Mouse (Mus musculus): ENCODE data around the gene Satb2. TPM values are rescaled to one million over a fixed set of nuclear protein-coding genes. Genes with fewer than 3 reads are reported as not detected.
A peak's percentile ranks its signal among the peaks of the same experiment; 100 is the strongest.

Gene Satb2
- polyA plus RNA-seq, 1 experiment from 2014 or later: 2.1 TPM

GRCm38 (mm10) chr1:56972251-56972949, 6.0 kb downstream of the Satb2 start:
- no peaks in the 10 kb centered on the region for H3K9me3 ChIP-seq
- H3K27ac ChIP-seq: peak overlapping the region; percentile 82
- peaks cover 64% of the 10 kb centered on the region for H3K27me3 ChIP-seq
- H3K4me2 ChIP-seq (replicated peaks): peak overlapping the region; percentile 92
- peak overlapping the region; percentile 86 for H3K9ac ChIP-seq
- ATAC-seq (ENCODE audit: low FRiP score, low read depth): peak; percentile 38
- H3K4me3 ChIP-seq: peak overlapping the region; percentile 73
- no peaks in the 10 kb centered on the region for H3K36me3 ChIP-seq
- WGBS: under 1% methylated on average over 81 of the region's 83 CpGs
- H3K4me1 ChIP-seq: peaks cover 45% of the 10 kb centered on the region

GRCm38 (mm10) chr1:56971942-56972250, 6.6 kb downstream of the Satb2 start:
- ATAC-seq (ENCODE audit: low FRiP score, low read depth): no peak; the same call in 1 of the 2 replicates

GRCm38 (mm10) chr1:56971441-56971861, 7.0 kb downstream of the Satb2 start:
- WGBS: 0% methylated on average over 27 of the region's 29 CpGs
- Histone ChIP-seq H3K27me3 (peaks cover 60% of the 10 kb centered on the region), H3K4me1 (peaks cover 38% of the 10 kb centered on the region), H3K4me3 (peak overlapping the region; percentile 73), H3K36me3 (no peaks in the 10 kb centered on the region), H3K27ac (no peak overlapping the region), H3K4me2 (replicated peaks) (peak overlapping the region; percentile 92), H3K9me3 (no peaks in the 10 kb centered on the region), H3K9ac (peak overlapping the region; percentile 86)
- ATAC-seq (ENCODE audit: low FRiP score, low read depth): no peak

More at GRCm38 (mm10) chr1:56971942-56972250, 6.6 kb downstream of the Satb2 start:
- WGBS: 1% methylated on average over 22 of the region's 23 CpGs
- Histone ChIP-seq H3K36me3 (no peaks in the 10 kb centered on the region), H3K4me1 (peaks cover 41% of the 10 kb centered on the region), H3K4me3 (peak overlapping the region; percentile 73), H3K4me2 (replicated peaks) (peak overlapping the region; percentile 92), H3K9me3 (no peaks in the 10 kb centered on the region), H3K9ac (peak overlapping the region; percentile 86), H3K27me3 (peaks cover 60% of the 10 kb centered on the region), H3K27ac (peak overlapping the region; percentile 82; the same call in 1 of the 2 replicates)

GRCm38 (mm10) chr1:56970740-56971141, 7.7 kb downstream of the Satb2 start:
- H3K4me2 ChIP-seq (replicated peaks): peak overlapping the region; percentile 92
- H3K9me3 ChIP-seq: no peaks in the 10 kb centered on the region
- WGBS: under 1% methylated on average over 27 of the region's 27 CpGs
- H3K27me3 ChIP-seq: peaks cover 58% of the 10 kb centered on the region
- ATAC-seq (ENCODE audit: low FRiP score, low read depth): no peak
- H3K4me1 ChIP-seq: peaks cover 34% of the 10 kb centered on the region
- no peak overlapping the region; the same call in 1 of the 2 replicates for H3K27ac ChIP-seq
- peak overlapping the region; percentile 86 for H3K9ac ChIP-seq
- H3K36me3 ChIP-seq: no peaks in the 10 kb centered on the region
- peak overlapping the region; percentile 73 for H3K4me3 ChIP-seq

- H3K27me3 ChIP-seq: peaks cover 59% of the 10 kb centered on the region
- peaks cover 34% of the 10 kb centered on the region for H3K4me1 ChIP-seq
- H3K4me3 ChIP-seq: peak overlapping the region; percentile 73
- H3K27ac ChIP-seq: no peak overlapping the region
- H3K9me3 ChIP-seq: no peaks in the 10 kb centered on the region
- no peaks in the 10 kb centered on the region for H3K36me3 ChIP-seq
- ATAC-seq (ENCODE audit: low FRiP score, low read depth): no peak
- H3K4me2 ChIP-seq (replicated peaks): peak overlapping the region; percentile 92
- 1% methylated on average over 47 of the region's 47 CpGs for WGBS
- peak overlapping the region; percentile 53 for H3K9ac ChIP-seq
These were observed 8.8 kb downstream of the Satb2 start for GRCm38 (mm10) chr1:56969364-56970360.

GRCm38 (mm10) chr1:56965879-56966579, 12.4 kb downstream of the Satb2 start:
- Histone ChIP-seq H3K36me3 (no peaks in the 10 kb centered on the region), H3K4me2 (replicated peaks) (0 out of 2 replicates have a peak overlapping the region, but pooled peaks have one; percentile 11), H3K27me3 (peaks cover 63% of the 10 kb centered on the region), H3K27ac (no peak overlapping the region), H3K9me3 (no peaks in the 10 kb centered on the region), H3K9ac (no peak overlapping the region), H3K4me3 (no peak overlapping the region), H3K4me1 (peaks cover 21% of the 10 kb centered on the region)
- ATAC-seq (ENCODE audit: low FRiP score, low read depth): peak; percentile 59; the same call in 1 of the 2 replicates
- 21% methylated on average over 3 of the region's 3 CpGs for WGBS

GRCm38 (mm10) chr1:56964493-56964892, 14.0 kb downstream of the Satb2 start:
- no peak overlapping the region for H3K4me3 ChIP-seq
- no peak for ATAC-seq (ENCODE audit: low FRiP score, low read depth)
- H3K36me3 ChIP-seq: no peaks in the 10 kb centered on the region
- H3K27ac ChIP-seq: no peak overlapping the region
- peaks cover 58% of the 10 kb centered on the region for H3K27me3 ChIP-seq
- no peak overlapping the region for H3K4me2 ChIP-seq (replicated peaks)
- WGBS: 66% methylated on average over 7 of the region's 7 CpGs
- no peak overlapping the region for H3K9ac ChIP-seq
- no peaks in the 10 kb centered on the region for H3K9me3 ChIP-seq
- peaks cover 6% of the 10 kb centered on the region for H3K4me1 ChIP-seq

- 80% methylated on average over 4 of the region's 4 CpGs for WGBS
- no peak overlapping the region for H3K27ac ChIP-seq
- ATAC-seq (ENCODE audit: low FRiP score, low read depth): no peak
- no peak overlapping the region for H3K9ac ChIP-seq
- peaks cover 46% of the 10 kb centered on the region for H3K27me3 ChIP-seq
- no peak overlapping the region for H3K4me2 ChIP-seq (replicated peaks)
- H3K4me1 ChIP-seq: peaks cover 13% of the 10 kb centered on the region
- H3K9me3 ChIP-seq: no peaks in the 10 kb centered on the region
- H3K36me3 ChIP-seq: no peaks in the 10 kb centered on the region
- no peak overlapping the region for H3K4me3 ChIP-seq
These were observed 15.2 kb downstream of the Satb2 start for GRCm38 (mm10) chr1:56963291-56963690.

GRCm38 (mm10) chr1:56958996-56959395, 19.5 kb downstream of the Satb2 start:
- Histone ChIP-seq H3K27me3 (peaks cover 21% of the 10 kb centered on the region), H3K4me1 (peaks cover 23% of the 10 kb centered on the region), H3K9ac (no peak overlapping the region), H3K4me3 (no peak overlapping the region), H3K4me2 (replicated peaks) (no peak overlapping the region), H3K9me3 (no peaks in the 10 kb centered on the region), H3K36me3 (no peaks in the 10 kb centered on the region), H3K27ac (no peak overlapping the region)
- 72% methylated on average over 5 of the region's 5 CpGs for WGBS
- ATAC-seq (ENCODE audit: low FRiP score, low read depth): no peak

- no peak for ATAC-seq (ENCODE audit: low FRiP score, low read depth)
- Histone ChIP-seq H3K9me3 (no peaks in the 10 kb centered on the region), H3K27me3 (peaks cover 21% of the 10 kb centered on the region), H3K27ac (no peak overlapping the region), H3K36me3 (no peaks in the 10 kb centered on the region), H3K4me3 (no peak overlapping the region), H3K4me2 (replicated peaks) (no peak overlapping the region), H3K4me1 (peaks cover 23% of the 10 kb centered on the region), H3K9ac (no peak overlapping the region)
- 76% methylated on average over 7 of the region's 7 CpGs for WGBS
These were observed 20.5 kb downstream of the Satb2 start for GRCm38 (mm10) chr1:56957942-56958341.

- H3K27me3 ChIP-seq: peaks cover 20% of the 10 kb centered on the region
- H3K4me2 ChIP-seq (replicated peaks): no peak overlapping the region
- H3K27ac ChIP-seq: no peak overlapping the region
- H3K9ac ChIP-seq: no peak overlapping the region
- H3K36me3 ChIP-seq: no peaks in the 10 kb centered on the region
- WGBS: 66% methylated on average over 2 of the region's 2 CpGs
- no peak for ATAC-seq (ENCODE audit: low FRiP score, low read depth)
- no peaks in the 10 kb centered on the region for H3K9me3 ChIP-seq
- peaks cover 23% of the 10 kb centered on the region for H3K4me1 ChIP-seq
- H3K4me3 ChIP-seq: no peak overlapping the region
These were observed 21.6 kb downstream of the Satb2 start for GRCm38 (mm10) chr1:56956811-56957210.
